Mouse (Mus musculus) brown adipose tissue, adult 24 weeks (tissue): ENCODE measurements at regions not wholly inside any gene's neighbourhood (a gene's known extent, or its start where the extent isn't known, plus 50 kb on each side); places are given as distances from the start of the nearest gene placed in this dataset.
A peak's percentile ranks its signal among the peaks of the same experiment; 100 is the strongest.

ENCODE experiments used
- H3K27ac ChIP-seq: fragments of 200-500 bp; replicated peaks from 2 replicates; pipeline ENCODE4 v1.5.1; 2012; ENCODE audit warnings: low read depth, mild to moderate bottlenecking, low read length
- H3K4me1 ChIP-seq: fragments of 200-500 bp; 2 replicates; pipeline ENCODE4 v1.6.1; 2012; ENCODE audit warnings: low read length, mixed read lengths; ENCODE audit not compliant: control insufficient read depth, insufficient read depth, insufficient read length
- H3K4me3 ChIP-seq: fragments of 200-500 bp; 2 replicates; pipeline ENCODE4 v1.5.1; 2012; ENCODE audit warnings: low read depth, mild to moderate bottlenecking, low read length, moderate library complexity; ENCODE audit not compliant: insufficient read depth

GRCm38 (mm10) chr5:107035376-107035775, 71.3 kb downstream of the Cdc7 start:
- H3K4me3 ChIP-seq, result no peak overlapping the region
- H3K4me1 ChIP-seq, result peaks cover 20% of the 10 kb centered on the region
- no peak overlapping the region for H3K27ac ChIP-seq

- Histone ChIP-seq H3K4me1 (peaks cover 22% of the 10 kb centered on the region), H3K27ac (no peak overlapping the region), H3K4me3 (no peak overlapping the region)
Measured at GRCm38 (mm10) chr5:107035782-107036181, 71.7 kb downstream of the Cdc7 start.

- peak overlapping the region; percentile 26; the same call in 1 of the 2 replicates for H3K27ac ChIP-seq
- H3K4me1 ChIP-seq, result peaks cover 27% of the 10 kb centered on the region
- no peak overlapping the region for H3K4me3 ChIP-seq
Measured at GRCm38 (mm10) chr5:107036475-107036874, 72.4 kb downstream of the Cdc7 start.

- H3K4me1 ChIP-seq, result peaks cover 27% of the 10 kb centered on the region
- no peak overlapping the region for H3K4me3 ChIP-seq
- no peak overlapping the region for H3K27ac ChIP-seq
Measured at GRCm38 (mm10) chr5:107037087-107037486, 73.0 kb downstream of the Cdc7 start.

- H3K4me3 ChIP-seq, result no peak overlapping the region
- H3K4me1 ChIP-seq, result peaks cover 27% of the 10 kb centered on the region
- peak overlapping the region; percentile 94; the same call in 1 of the 2 replicates for H3K27ac ChIP-seq
Measured at GRCm38 (mm10) chr5:107039340-107039739, 75.2 kb downstream of the Cdc7 start.

GRCm38 (mm10) chr5:107039956-107040355, 75.8 kb downstream of the Cdc7 start:
- Histone ChIP-seq H3K4me1 (peaks cover 27% of the 10 kb centered on the region), H3K27ac (peak overlapping the region; percentile 94), H3K4me3 (no peak overlapping the region)

GRCm38 (mm10) chr5:107040489-107040888, 76.4 kb downstream of the Cdc7 start:
- Histone ChIP-seq H3K4me3 (no peak overlapping the region), H3K4me1 (peaks cover 23% of the 10 kb centered on the region), H3K27ac (peak overlapping the region; percentile 90)

- H3K4me3 ChIP-seq, result no peak overlapping the region
- no peak overlapping the region for H3K27ac ChIP-seq
- H3K4me1 ChIP-seq, result peaks cover 8% of the 10 kb centered on the region
Measured at GRCm38 (mm10) chr5:107045163-107045562, 81.0 kb downstream of the Cdc7 start.

GRCm38 (mm10) chr5:107046501-107046931, 82.4 kb downstream of the Cdc7 start:
- Histone ChIP-seq H3K4me3 (no peak overlapping the region), H3K27ac (peak overlapping the region; percentile 66), H3K4me1 (no peaks in the 10 kb centered on the region)

- Histone ChIP-seq H3K4me3 (no peak overlapping the region), H3K4me1 (no peaks in the 10 kb centered on the region), H3K27ac (no peak overlapping the region)
Measured at GRCm38 (mm10) chr5:107048607-107049006, 84.5 kb downstream of the Cdc7 start.

- no peak overlapping the region for H3K4me3 ChIP-seq
- H3K4me1 ChIP-seq, result no peaks in the 10 kb centered on the region
- no peak overlapping the region for H3K27ac ChIP-seq
Measured at GRCm38 (mm10) chr5:107050076-107050475, 86.0 kb downstream of the Cdc7 start.

- Histone ChIP-seq H3K27ac (no peak overlapping the region), H3K4me3 (no peak overlapping the region), H3K4me1 (no peaks in the 10 kb centered on the region)
Measured at GRCm38 (mm10) chr5:107051868-107052267, 87.7 kb downstream of the Cdc7 start.

GRCm38 (mm10) chr5:107054900-107055452, 90.9 kb downstream of the Cdc7 start:
- Histone ChIP-seq H3K4me1 (no peaks in the 10 kb centered on the region), H3K27ac (no peak overlapping the region), H3K4me3 (no peak overlapping the region)

GRCm38 (mm10) chr5:107055455-107055854, 91.3 kb downstream of the Cdc7 start:
- H3K27ac ChIP-seq, result no peak overlapping the region
- H3K4me3 ChIP-seq, result no peak overlapping the region
- H3K4me1 ChIP-seq, result no peaks in the 10 kb centered on the region
